Comparison of ENCODE assay signal across 18 mouse cellular contexts in the genomic region with DNA sequence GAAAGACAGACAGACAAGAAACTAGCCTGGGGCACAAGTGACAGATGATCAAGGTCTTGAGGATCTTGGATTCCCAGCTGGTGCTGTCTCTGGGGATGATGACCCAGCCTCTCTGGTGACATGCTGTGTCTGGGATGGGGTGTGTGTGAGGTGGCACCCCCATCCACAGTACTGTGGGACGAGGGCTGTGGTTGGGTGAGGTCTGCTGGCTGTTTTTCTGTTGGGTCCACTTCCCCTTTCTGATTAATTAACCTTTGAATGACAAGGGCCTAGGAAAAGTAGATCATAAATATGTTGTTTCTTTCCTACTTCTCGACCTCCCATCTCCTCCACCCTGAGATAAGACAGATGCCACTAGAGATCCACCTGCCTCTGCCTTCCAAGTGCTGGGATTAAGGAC. TPM values are rescaled to one million over a fixed set of nuclear protein-coding genes. Genes with fewer than 3 reads are reported as not detected.
DNase-seq lines count a peak whose midpoint lies in the region; ATAC-seq and TF ChIP-seq lines count a peak whose summit lies in the region.
"Had no signal": no experiment of that assay in that cellular context is flagged by ENCODE, and none has a peak within 500 bp of the region (broad histone marks: within the 10 kb centered on the region; RNA-seq: fewer than 3 reads in every experiment).

No protein-coding gene starts in this region.

- peaks cover 100% of the 10 kb centered on the region for H3K79me2 ChIP-seq in macrophage (ENCODE audit: inconsistent target)

- WGBS in spleen, adult 2 months: 12% methylated on average over 2 of the region's 2 CpGs
- 5% methylated on average over 2 of the region's 2 CpGs for WGBS in macrophage (ENCODE audit: missing documents)
- 53% methylated on average over 2 of the region's 2 CpGs for WGBS in stomach, embryonic 16.5 days
- WGBS in heart, embryonic 12.5 days: 71% methylated on average over 2 of the region's 2 CpGs

- ATAC-seq in stomach, embryonic 16.5 days (ENCODE audit: insufficient read depth, low FRiP score): no peak
- ATAC-seq in heart, embryonic 12.5 days (ENCODE audit: insufficient number of reproducible peaks, low FRiP score): no peak
- ATAC-seq: forebrain, embryonic 14.5 days; hindbrain, embryonic 16.5 days; midbrain, embryonic 16.5 days had no signal

- peak overlapping the region; percentile 36; the same call in 1 of the 2 replicates for H3K27ac ChIP-seq in spleen, adult 2 months (ENCODE audit: insufficient read depth, low read length)
- H3K27ac ChIP-seq in bone marrow macrophage, adult 2 months (ENCODE audit: insufficient read depth, low read depth, low read length): peak overlapping the region; percentile 47
- H3K27ac ChIP-seq in macrophage: peak overlapping the region; percentile 94
- H3K27ac ChIP-seq in stomach, embryonic 16.5 days (ENCODE audit: low read length): peak overlapping the region; percentile 81
- H3K27ac ChIP-seq in heart, embryonic 12.5 days (ENCODE audit: poor library complexity, severe bottlenecking): no peak overlapping the region
- H3K27ac ChIP-seq: neural tube, embryonic 12.5 days had no signal

- no peak overlapping the region for H3K4me2 ChIP-seq in stomach, embryonic 16.5 days (ENCODE audit: low read depth, low read length)
- H3K4me2 ChIP-seq in heart, embryonic 12.5 days: no peak overlapping the region
- H3K4me2 ChIP-seq: neural tube, embryonic 12.5 days had no signal

- H3K9me3 ChIP-seq in stomach, embryonic 16.5 days (replicated peaks; ENCODE audit: control insufficient read depth, low read length): no peaks in the 10 kb centered on the region
- H3K9me3 ChIP-seq in heart, embryonic 12.5 days (replicated peaks): no peaks in the 10 kb centered on the region
- H3K9me3 ChIP-seq: neural tube, embryonic 12.5 days had no signal

- H3K4me3 ChIP-seq in spleen, adult 2 months (ENCODE audit: extremely low read depth, insufficient read depth, insufficient read length): no peak overlapping the region
- no peak overlapping the region for H3K4me3 ChIP-seq in bone marrow macrophage, adult 2 months (ENCODE audit: insufficient read depth, low read length)
- H3K4me3 ChIP-seq in macrophage (ENCODE audit: inconsistent target): no peak overlapping the region
- H3K4me3 ChIP-seq in stomach, embryonic 16.5 days (replicated peaks; ENCODE audit: low read length): no peak overlapping the region
- no peak overlapping the region for H3K4me3 ChIP-seq in heart, embryonic 12.5 days
- H3K4me3 ChIP-seq: neural tube, embryonic 12.5 days had no signal

- no peak for TF ChIP-seq CTCF in spleen, adult 2 months (IDR thresholded peaks at IDR 0.05; ENCODE audit: extremely low read depth, insufficient read depth, insufficient read length, insufficient replicate concordance)
- TF ChIP-seq CTCF in bone marrow macrophage, adult 2 months (IDR thresholded peaks at IDR 0.05; ENCODE audit: low read depth, low read length): no peak

- H3K9ac ChIP-seq in stomach, embryonic 16.5 days (ENCODE audit: low read length): no peak overlapping the region
- H3K9ac ChIP-seq in heart, embryonic 12.5 days: no peak overlapping the region
- H3K9ac ChIP-seq: neural tube, embryonic 12.5 days had no signal

- H3K27me3 ChIP-seq in spleen, adult 2 months (ENCODE audit: control insufficient read depth, insufficient read depth, low read length): no peaks in the 10 kb centered on the region
- no peaks in the 10 kb centered on the region for H3K27me3 ChIP-seq in stomach, embryonic 16.5 days (ENCODE audit: control insufficient read depth, insufficient read depth, low read length)
- no peaks in the 10 kb centered on the region for H3K27me3 ChIP-seq in heart, embryonic 12.5 days (replicated peaks)
- H3K27me3 ChIP-seq: neural tube, embryonic 12.5 days had no signal

- peaks cover 25% of the 10 kb centered on the region; the same call in 1 of the 2 replicates for H3K4me1 ChIP-seq in spleen, adult 2 months (ENCODE audit: control insufficient read depth, insufficient read depth, insufficient read length)
- H3K4me1 ChIP-seq in bone marrow macrophage, adult 2 months (ENCODE audit: control insufficient read depth, insufficient read depth, low read length): peaks cover 92% of the 10 kb centered on the region
- peaks cover 59% of the 10 kb centered on the region for H3K4me1 ChIP-seq in stomach, embryonic 16.5 days (ENCODE audit: control insufficient read depth, insufficient read depth, low read length)
- H3K4me1 ChIP-seq in heart, embryonic 12.5 days (replicated peaks): peaks cover 88% of the 10 kb centered on the region

- no peak for TF ChIP-seq POLR2A in spleen, adult 2 months (IDR thresholded peaks at IDR 0.05; ENCODE audit: low read depth, low read length)
- TF ChIP-seq POLR2A in bone marrow macrophage, adult 2 months (IDR thresholded peaks at IDR 0.05; ENCODE audit: borderline replicate concordance, low read depth, low read length): no peak

- peak in 1 of 2 experiments; percentile 38 for DNase-seq in spleen, adult 2 months (ENCODE audit: low read depth in 1 of 2, low spot score in 2 of 2)
- no peak for DNase-seq in spleen, postnatal 14 days (ENCODE audit: low spot score in 2 of 2)
- DNase-seq in ovary, postnatal 14 days (ENCODE audit: low spot score): no peak
- no peak for DNase-seq in testis, postnatal 10 days (ENCODE audit: low spot score)
- DNase-seq: cerebellum, adult 9-10 months; heart, postnatal 14 days; kidney, adult 18-20 months; kidney, postnatal 4 days; lung, postnatal 4 days; thymus, postnatal 25 days had no signal

- no peaks in the 10 kb centered on the region for H3K36me3 ChIP-seq in spleen, adult 2 months (ENCODE audit: control insufficient read depth, insufficient read depth, low read length)
- no peaks in the 10 kb centered on the region for H3K36me3 ChIP-seq in macrophage (ENCODE audit: inconsistent target)
- H3K36me3 ChIP-seq in stomach, embryonic 16.5 days (ENCODE audit: control insufficient read depth, insufficient read depth, low read length): no peaks in the 10 kb centered on the region
- peaks cover 18% of the 10 kb centered on the region for H3K36me3 ChIP-seq in heart, embryonic 12.5 days
- H3K36me3 ChIP-seq: neural tube, embryonic 12.5 days had no signal

RNA-seq across cellular contexts. Expression of a gene that starts 18.2 kb away (rescaled TPM):
- polyA plus RNA-seq in spleen, adult 2 months (2012; rRNA removed): 11.0 and 11.6 TPM in 2 replicates
- polyA plus RNA-seq in bone marrow macrophage, adult 2 months (2012; ENCODE audit: insufficient read depth, insufficient read length, missing spikeins): 78.3 and 90.1 TPM in 2 replicates
- total RNA-seq in macrophage (2018; cell fraction: chromatin; rRNA removed): 100 to 1,000 TPM in 13 of 26 experiments, 10 to 100 TPM in 13; 35.9 to 648 (median 91.5) TPM
- total RNA-seq in macrophage (2018; cell fraction: cytosol; rRNA removed): 100 to 1,000 TPM in 14 of 26 experiments, 10 to 100 TPM in 12; 52.3 to 460 (median 164) TPM
- total RNA-seq in macrophage (2018; cell fraction: nucleus; rRNA removed): 100 to 1,000 TPM in 13 of 26 experiments, 10 to 100 TPM in 13; 39.2 to 371 (median 100) TPM
- 117 to 240 TPM (median 185 TPM) in 3 replicates for polyA plus RNA-seq in macrophage (2018)
- polyA plus RNA-seq in stomach, embryonic 16.5 days (2015; fragmentation: Nextera tagmentation; extraction: Ambion mirVana): 108 and 139 TPM in 2 replicates
- polyA plus RNA-seq in heart, embryonic 12.5 days (2016; fragmentation: Nextera tagmentation; extraction: Ambion mirVana): 62.0 and 64.4 TPM in 2 replicates

RNA-seq across cellular contexts. Expression of a gene that starts 47.1 kb away (rescaled TPM):
- polyA plus RNA-seq in spleen, adult 2 months (2012; rRNA removed): 5.5 and 5.6 TPM in 2 replicates
- polyA plus RNA-seq in bone marrow macrophage, adult 2 months (2012; ENCODE audit: insufficient read depth, insufficient read length, missing spikeins): 17.1 and 17.7 TPM in 2 replicates
- total RNA-seq in macrophage (2018; cell fraction: chromatin; rRNA removed): 10 to 100 TPM; 17.2 to 71.6 (median 25.6) TPM
- total RNA-seq in macrophage (2018; cell fraction: cytosol; rRNA removed): 10 to 100 TPM; 10.5 to 25.5 (median 16.1) TPM
- 10 to 100 TPM; 14.4 to 64.5 (median 22.2) TPM for total RNA-seq in macrophage (2018; cell fraction: nucleus; rRNA removed)
- polyA plus RNA-seq in macrophage (2018): 9.7 to 16.3 TPM (median 12.2 TPM) in 3 replicates
- polyA plus RNA-seq in stomach, embryonic 16.5 days (2015; fragmentation: Nextera tagmentation; extraction: Ambion mirVana): 20.8 and 23.2 TPM in 2 replicates
- polyA plus RNA-seq in heart, embryonic 12.5 days (2016; fragmentation: Nextera tagmentation; extraction: Ambion mirVana): 30.8 and 31.1 TPM in 2 replicates
